Mouse (Mus musculus) activated CD4-positive, CD25-positive, alpha-beta regulatory T cell, adult 4 months (primary cell): Measurements from ENCODE around the gene Tgfbr2. TPM values are rescaled to one million over a fixed set of nuclear protein-coding genes. Genes with fewer than 3 reads are reported as not detected.

ENCODE experiments used
- ATAC-seq: one replicate; pipeline ENCODE4 v1.8.0; 2017
- polyA plus RNA-seq, 2 experiments: library from polyadenylated mRNA; unstranded; fragments of 100-300 nt; shearing (Covaris generic); gene quantifications; one replicate each; pipeline ENCODE4 v1.2.1; 2017

Tgfbr2 gene
- polyA plus RNA-seq, 2 experiments from 2014 or later, result 22.9 to 28.0 TPM

- peak; percentile 64 for ATAC-seq
Observed at GRCm38 (mm10) chr9:116152878-116153277, 22.3 kb downstream of the Tgfbr2 start.

DNA sequence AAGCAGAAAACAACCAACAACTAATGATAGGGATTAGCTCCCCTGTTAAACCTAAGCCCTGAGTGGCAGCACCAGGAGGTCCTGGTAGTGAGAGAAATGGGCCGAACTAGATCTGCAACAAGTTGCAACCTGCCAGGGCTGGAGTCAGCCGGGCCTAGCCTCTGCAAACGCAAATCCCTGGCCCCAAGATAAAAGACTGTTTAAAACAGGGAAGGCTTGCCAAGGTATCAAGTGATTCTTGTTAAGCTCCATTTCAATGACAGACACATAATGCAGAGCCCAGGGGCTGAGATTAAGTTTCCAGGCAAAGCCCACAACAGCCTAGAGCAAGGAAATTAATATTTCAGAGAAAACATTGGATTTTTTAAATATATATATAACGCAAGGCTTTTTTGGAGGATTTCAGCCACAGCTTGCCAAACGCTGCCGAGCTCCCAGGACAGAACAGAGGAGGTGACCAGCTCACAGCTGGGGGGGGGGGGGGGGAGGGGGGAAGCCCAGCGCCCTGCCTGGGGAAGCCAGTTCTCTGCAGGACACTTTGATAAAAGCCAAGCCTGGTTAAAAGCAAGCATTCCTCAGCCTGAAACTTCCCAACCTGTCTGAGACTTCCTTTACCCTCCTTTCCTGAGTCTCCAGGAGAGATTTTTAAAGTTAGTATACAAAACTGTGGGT, 24.3 kb downstream of the Tgfbr2 start:
- no peak for ATAC-seq

- no peak for ATAC-seq
Observed at GRCm38 (mm10) chr9:116148809-116149208, 26.4 kb downstream of the Tgfbr2 start.

DNA sequence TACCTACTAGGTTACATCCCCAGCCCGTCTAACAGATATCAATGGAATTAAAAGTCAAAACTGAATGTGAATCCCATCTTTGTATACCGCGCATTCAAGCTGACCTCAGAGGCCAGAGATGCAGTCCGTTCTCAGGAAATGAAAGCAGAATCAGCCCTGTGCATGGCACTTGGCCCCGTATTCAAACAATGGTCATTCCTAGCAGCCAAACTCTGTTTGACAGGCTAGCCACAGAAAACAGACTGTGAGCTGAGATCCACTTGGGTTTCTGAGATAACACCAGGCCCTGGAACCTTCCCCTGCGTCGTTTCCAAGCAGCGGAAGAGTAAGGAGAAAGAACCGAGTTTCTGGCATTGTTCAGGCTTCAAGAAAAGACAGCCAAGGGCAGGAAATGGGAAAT, 28.9 kb downstream of the Tgfbr2 start:
- ATAC-seq, result no peak

- ATAC-seq, result peak; percentile 90
Observed at GRCm38 (mm10) chr9:116145231-116145641, 29.9 kb downstream of the Tgfbr2 start.

DNA sequence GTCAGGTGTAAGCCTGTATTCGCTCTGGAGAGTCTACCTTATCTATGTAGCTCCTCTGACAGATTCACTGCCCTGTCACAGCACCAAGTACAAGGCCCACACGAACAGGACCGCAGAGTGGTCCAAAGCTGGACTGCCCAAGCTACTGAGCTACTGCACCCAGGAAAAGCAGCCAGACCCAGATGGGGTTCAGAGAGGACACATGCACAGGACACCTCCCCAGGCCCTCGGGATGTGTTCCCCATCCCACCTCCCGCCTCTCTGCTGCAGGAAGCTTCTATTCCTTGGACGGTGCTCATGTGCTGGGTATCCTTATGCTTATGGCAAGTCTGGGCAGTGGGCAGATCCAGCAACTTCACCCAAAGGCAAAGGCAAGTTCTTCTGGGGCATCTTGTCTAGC, 34.7 kb downstream of the Tgfbr2 start:
- ATAC-seq, result no peak

DNA sequence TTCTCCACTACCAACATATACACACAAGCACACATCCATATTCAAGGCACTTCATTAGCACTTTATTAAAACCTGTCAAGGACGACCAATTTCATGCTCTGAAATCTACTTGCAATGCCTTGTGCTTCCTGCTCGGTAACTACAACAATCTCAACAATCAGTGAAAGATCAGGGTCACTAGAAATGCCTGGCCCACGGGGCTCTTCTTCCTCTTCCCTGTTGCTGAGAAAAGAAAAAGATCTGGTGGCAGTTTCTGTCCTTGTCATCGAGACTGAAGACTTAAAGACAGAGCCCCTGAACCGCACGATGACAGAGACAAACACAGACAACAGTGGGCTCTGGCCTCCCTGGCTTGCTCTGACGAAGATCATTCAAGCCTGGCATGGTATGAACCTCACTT, 35.6 kb downstream of the Tgfbr2 start:
- ATAC-seq, result peak; percentile 33

- ATAC-seq, result no peak
Observed at GRCm38 (mm10) chr9:116138595-116139134, 36.5 kb downstream of the Tgfbr2 start.

- peak; percentile 23 for ATAC-seq
Observed at GRCm38 (mm10) chr9:116137645-116138044, 37.5 kb downstream of the Tgfbr2 start.

- ATAC-seq, result no peak
Observed at GRCm38 (mm10) chr9:116136811-116137210, 38.3 kb downstream of the Tgfbr2 start.

- no peak for ATAC-seq
Observed at GRCm38 (mm10) chr9:116136146-116136545, 39.0 kb downstream of the Tgfbr2 start.

- no peak for ATAC-seq
Observed at GRCm38 (mm10) chr9:116134488-116134887, 40.7 kb downstream of the Tgfbr2 start.

DNA sequence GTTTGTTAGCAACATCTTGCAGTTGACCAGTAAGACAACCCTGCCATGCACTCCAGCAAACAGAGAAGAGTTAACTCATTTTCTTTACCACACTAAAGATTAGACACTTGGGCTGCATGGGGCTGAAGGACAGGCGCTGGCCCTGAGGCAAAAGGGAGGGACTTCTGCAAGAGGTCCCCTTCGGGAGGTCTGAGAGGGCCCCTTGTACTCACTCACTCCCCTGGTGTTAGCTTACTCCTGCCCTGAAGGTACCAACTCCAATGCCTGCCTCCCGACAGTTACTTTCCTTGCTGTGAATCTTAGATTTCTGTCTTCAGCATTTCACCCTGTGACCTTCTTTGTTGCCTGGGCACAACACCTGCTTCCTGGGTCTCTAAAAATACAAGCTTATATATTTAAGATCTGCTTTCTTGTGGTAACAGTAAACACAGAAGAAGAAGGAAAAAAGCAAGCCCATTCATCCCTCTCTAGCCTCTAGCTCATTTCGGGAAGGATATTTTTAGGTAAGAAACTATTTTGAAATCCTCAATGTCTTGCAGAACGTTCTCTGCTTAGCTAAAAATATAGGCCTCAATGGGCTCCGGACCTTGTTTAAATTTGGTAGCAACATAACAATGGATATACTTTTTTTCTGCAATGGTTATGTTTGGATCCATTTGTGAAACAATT, 41.7 kb downstream of the Tgfbr2 start:
- no peak for ATAC-seq

DNA sequence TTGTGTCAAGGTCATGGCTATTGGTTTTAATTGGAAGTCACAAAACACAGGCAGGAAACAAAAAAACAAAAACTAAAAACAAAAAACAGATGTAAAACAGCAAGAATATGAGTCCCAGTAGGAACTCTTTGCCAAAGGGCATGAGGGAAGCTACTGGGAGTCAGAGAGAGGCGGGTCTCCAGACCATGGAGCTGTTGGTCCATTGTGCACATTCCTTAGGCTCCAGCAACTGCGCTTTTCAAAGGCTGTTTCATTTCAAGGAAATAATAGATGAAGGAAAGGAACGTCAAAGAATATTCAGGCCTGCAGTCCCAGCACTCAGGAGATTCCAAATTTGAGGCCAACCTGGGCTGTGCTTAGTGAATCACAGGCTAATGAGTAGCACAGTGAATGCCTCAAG, 46.3 kb downstream of the Tgfbr2 start:
- no peak for ATAC-seq

DNA sequence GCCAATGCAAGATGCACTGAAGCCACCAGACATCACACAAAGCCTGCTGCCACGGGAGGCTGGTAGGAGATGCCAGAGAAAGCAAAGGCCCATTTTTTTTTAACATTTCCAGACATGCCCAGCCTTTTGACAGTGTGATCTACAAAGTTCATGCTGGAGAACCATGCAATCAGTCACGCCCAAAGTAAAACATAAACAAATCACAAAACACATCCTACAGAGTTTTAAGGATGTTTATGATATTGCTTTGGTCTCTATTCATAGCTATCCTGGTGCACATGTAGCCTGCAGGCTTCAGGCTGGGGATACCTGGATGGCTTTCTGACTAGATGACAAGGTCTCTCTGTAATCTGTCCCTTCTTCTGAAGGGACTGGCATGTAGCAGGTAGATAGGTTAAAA, 46.8 kb downstream of the Tgfbr2 start:
- no peak for ATAC-seq

DNA sequence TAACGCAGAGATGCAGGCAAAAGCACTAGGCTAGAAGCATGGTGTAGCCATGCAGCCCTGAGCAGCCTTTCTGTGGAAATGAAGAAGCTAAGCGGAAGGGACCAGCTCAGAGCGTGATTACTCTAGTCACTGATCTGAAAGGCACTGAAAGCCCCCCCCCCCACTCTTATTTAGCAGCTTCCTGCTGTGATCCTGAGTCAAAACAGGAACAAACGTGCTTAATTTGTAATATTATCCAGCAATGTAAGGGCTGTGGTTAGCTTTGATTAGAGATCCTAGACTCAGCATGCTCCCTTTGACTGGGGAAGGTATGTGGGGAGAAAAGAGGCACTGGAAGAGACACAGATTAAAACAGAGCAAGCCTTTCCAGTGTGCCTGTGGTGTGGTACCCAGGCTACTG, 48.7 kb downstream of the Tgfbr2 start:
- no peak for ATAC-seq

GRCm38 (mm10) chr9:116122969-116123589, 52.1 kb downstream of the Tgfbr2 start:
- ATAC-seq, result peak; percentile 74

GRCm38 (mm10) chr9:116122544-116122943, 52.6 kb downstream of the Tgfbr2 start:
- ATAC-seq, result no peak

DNA sequence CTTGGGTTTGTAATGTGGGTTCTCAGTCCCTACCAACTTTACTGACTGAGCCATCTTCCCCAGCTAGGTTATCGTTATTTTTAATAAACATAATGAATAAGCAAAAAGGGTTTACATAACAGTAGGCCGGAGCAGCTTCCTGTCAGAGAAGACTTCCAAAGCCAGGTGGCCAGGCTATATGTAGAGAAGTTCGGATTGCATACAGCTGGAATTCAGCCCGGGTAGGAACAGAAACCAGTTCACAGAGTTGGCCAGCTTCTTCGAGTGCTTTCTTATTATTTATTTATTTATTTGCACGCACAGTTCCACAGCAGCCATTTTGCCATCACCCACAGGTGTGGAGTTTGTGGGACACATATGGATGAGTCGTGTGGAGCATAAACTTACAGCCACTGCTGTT, 53.7 kb downstream of the Tgfbr2 start:
- no peak for ATAC-seq

GRCm38 (mm10) chr9:116119990-116120389, 55.2 kb downstream of the Tgfbr2 start:
- no peak for ATAC-seq

- ATAC-seq, result no peak
Observed at GRCm38 (mm10) chr9:116118332-116118872, 56.8 kb downstream of the Tgfbr2 start.

DNA sequence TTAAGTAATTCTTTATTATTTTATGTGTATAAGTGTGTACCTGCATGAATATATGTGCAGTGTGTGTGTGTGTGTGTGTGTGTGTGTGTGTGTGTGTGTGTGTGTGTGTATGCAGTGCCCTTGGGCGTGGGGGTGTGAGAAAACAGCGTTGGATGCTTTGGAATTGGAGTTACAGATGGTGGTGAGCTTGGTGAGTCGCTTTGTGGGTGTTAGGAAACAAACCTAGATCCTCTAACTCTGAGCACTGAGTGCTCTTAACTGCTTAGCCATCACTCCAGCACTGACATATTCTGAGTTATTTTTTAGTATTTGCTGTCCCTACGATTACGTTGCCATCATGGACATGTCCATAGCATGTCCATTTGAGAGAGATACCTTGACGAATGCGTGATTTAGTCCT, 59.3 kb downstream of the Tgfbr2 start:
- no peak for ATAC-seq

DNA sequence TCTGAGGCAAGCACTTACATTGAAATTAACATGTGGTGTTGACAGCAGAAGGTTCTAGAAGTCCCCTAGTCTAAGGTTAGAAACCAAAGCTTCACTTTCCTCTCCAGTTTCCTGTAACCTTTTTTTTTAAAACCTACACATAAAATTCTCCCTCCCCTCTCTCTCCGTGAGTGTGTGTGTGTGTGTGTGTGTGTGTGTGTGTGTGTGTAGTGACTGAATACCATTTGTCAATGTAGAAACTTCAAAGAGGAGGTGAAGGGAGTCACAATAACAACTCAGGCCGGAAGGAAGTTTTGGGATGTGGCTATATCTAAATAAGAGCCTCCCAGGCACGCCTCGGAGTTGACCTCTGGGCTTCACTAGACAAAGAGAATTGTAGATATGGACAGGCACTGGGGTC, 60.8 kb downstream of the Tgfbr2 start:
- ATAC-seq, result peak; percentile 89
